Mouse (Mus musculus) forebrain, postnatal 0 days (tissue): ENCODE measurements at regions not wholly inside any gene's neighbourhood (a gene's known extent, or its start where the extent isn't known, plus 50 kb on each side); places are given as distances from the start of the nearest gene placed in this dataset.
A peak's percentile ranks its signal among the peaks of the same experiment; 100 is the strongest.

Experiments used
- ATAC-seq: fragments of 200-750 bp; cut with Nextera tagmentation; 2 replicates; pipeline ENCODE4 v1.8.0; 2017; ENCODE audit warnings: mild to moderate bottlenecking, moderate library complexity
- DNase-seq: peaks from one replicate; pipeline ENCODE4 v3.0.0-alpha.2; 2015
- H3K27ac ChIP-seq: fragments of 300-500 bp; sonication (generic); 2 replicates; pipeline ENCODE4 v1.5.1; 2014; ENCODE audit warnings: low read depth, mild to moderate bottlenecking, antibody characterized with exemption, low read length, moderate library complexity, mixed read lengths
- H3K27me3 ChIP-seq: fragments of 300-500 bp; sonication (generic); 2 replicates; pipeline ENCODE4 v1.6.1; 2014; ENCODE audit warnings: mild to moderate bottlenecking, low read length, mixed read lengths; ENCODE audit not compliant: insufficient read depth
- H3K36me3 ChIP-seq: fragments of 300-500 bp; sonication (generic); 2 replicates; pipeline ENCODE4 v1.6.1; 2014; ENCODE audit warnings: mild to moderate bottlenecking, moderate library complexity; ENCODE audit not compliant: insufficient read depth
- H3K4me1 ChIP-seq: fragments of 300-500 bp; sonication (generic); 2 replicates; pipeline ENCODE4 v1.6.1; 2014; ENCODE audit warnings: antibody characterized with exemption; ENCODE audit not compliant: insufficient read depth
- H3K4me2 ChIP-seq: fragments of 300-500 bp; sonication (generic); 2 replicates; pipeline ENCODE4 v1.6.1; 2014; ENCODE audit warnings: low read depth, mild to moderate bottlenecking, moderate library complexity
- H3K4me3 ChIP-seq: fragments of 300-500 bp; sonication (generic); 2 replicates; pipeline ENCODE4 v1.5.1; 2014; ENCODE audit warnings: low read depth, low read length, mixed read lengths
- H3K9ac ChIP-seq: fragments of 300-500 bp; sonication (generic); 2 replicates; pipeline ENCODE4 v1.6.1; 2014; ENCODE audit warnings: mild to moderate bottlenecking
- H3K9me3 ChIP-seq: fragments of 300-500 bp; sonication (generic); 2 replicates; pipeline ENCODE4 v1.6.1; 2016; ENCODE audit warnings: low read length
- CTCF ChIP-seq: sonication (generic); IDR thresholded peaks from 2 replicates; pipeline ENCODE4 v1.5.1; 2016; ENCODE audit warnings: antibody characterized with exemption, control low read depth, low read depth
- WGBS: fragments of 180-500 bp; shearing (Covaris S2); extraction: QIAGEN DNeasy Blood & Tissue Kit; methylation state at CpG from one replicate; pipeline ENCODE4 v1.1.7; 2014; 5-methylcytosine and 5-hydroxymethylcytosine counted together

- ATAC-seq (peak; percentile 95), DNase-seq (no peak)
- Histone ChIP-seq H3K9ac (no peak overlapping the region), H3K27ac (no peak overlapping the region), H3K4me2 (no peak overlapping the region), H3K4me3 (no peak overlapping the region), H3K36me3 (no peaks in the 10 kb centered on the region), H3K9me3 (no peaks in the 10 kb centered on the region), H3K4me1 (no peaks in the 10 kb centered on the region), H3K27me3 (no peaks in the 10 kb centered on the region)
- TF ChIP-seq CTCF: no peak
- WGBS: 48% methylated on average over 3 of the region's 3 CpGs
These were observed 290.5 kb upstream of the Sema6d start for GRCm38 (mm10) chr2:123799226-123799786.

GRCm38 (mm10) chr2:123805646-123806045, 284.1 kb upstream of the Sema6d start:
- Histone ChIP-seq H3K27me3 (no peaks in the 10 kb centered on the region), H3K36me3 (no peaks in the 10 kb centered on the region), H3K9me3 (no peaks in the 10 kb centered on the region), H3K4me2 (no peak overlapping the region), H3K4me3 (no peak overlapping the region), H3K27ac (no peak overlapping the region), H3K9ac (no peak overlapping the region), H3K4me1 (no peaks in the 10 kb centered on the region)
- ATAC-seq: peak; percentile 45; the same call in 1 of the 2 replicates
- peak; percentile 35 for DNase-seq
- WGBS: 21% methylated on average over 2 of the region's 2 CpGs
- TF ChIP-seq CTCF: no peak

GRCm38 (mm10) chr2:123806370-123806769, 283.4 kb upstream of the Sema6d start:
- no peak for TF ChIP-seq CTCF
- Histone ChIP-seq H3K9ac (no peak overlapping the region), H3K4me2 (no peak overlapping the region), H3K4me3 (no peak overlapping the region), H3K9me3 (no peaks in the 10 kb centered on the region), H3K4me1 (no peaks in the 10 kb centered on the region), H3K27me3 (no peaks in the 10 kb centered on the region), H3K27ac (no peak overlapping the region), H3K36me3 (no peaks in the 10 kb centered on the region)
- peak; percentile 47; the same call in 1 of the 2 replicates for ATAC-seq
- DNase-seq: no peak
- 47% methylated on average over 2 of the region's 2 CpGs for WGBS

- Histone ChIP-seq H3K27me3 (no peaks in the 10 kb centered on the region), H3K4me1 (0 out of 2 replicates have a peak, but pooled peaks cover 6% of the 10 kb centered on the region), H3K27ac (peak overlapping the region; percentile 57; the same call in 1 of the 2 replicates), H3K9me3 (no peaks in the 10 kb centered on the region), H3K9ac (no peak overlapping the region), H3K4me3 (no peak overlapping the region), H3K36me3 (no peaks in the 10 kb centered on the region), H3K4me2 (peak overlapping the region; percentile 14; the same call in 1 of the 2 replicates)
- peak; percentile 63 for DNase-seq
- ATAC-seq: peak; percentile 94
- TF ChIP-seq CTCF: no peak
- 11% methylated on average over 15 of the region's 15 CpGs for WGBS
These were observed 276.4 kb upstream of the Sema6d start for GRCm38 (mm10) chr2:123813182-123813949.

GRCm38 (mm10) chr2:123813950-123814337, 275.8 kb upstream of the Sema6d start:
- no peak for TF ChIP-seq CTCF
- H3K4me1 ChIP-seq: 0 out of 2 replicates have a peak, but pooled peaks cover 6% of the 10 kb centered on the region
- no peak for DNase-seq
- no peaks in the 10 kb centered on the region for H3K9me3 ChIP-seq
- peak; percentile 54 for ATAC-seq
- WGBS: 12% methylated on average over 3 of the region's 3 CpGs
- no peaks in the 10 kb centered on the region for H3K36me3 ChIP-seq
- H3K27ac ChIP-seq: peak overlapping the region; percentile 57; the same call in 1 of the 2 replicates
- H3K27me3 ChIP-seq: no peaks in the 10 kb centered on the region
- peak overlapping the region; percentile 14; the same call in 1 of the 2 replicates for H3K4me2 ChIP-seq
- no peak overlapping the region for H3K9ac ChIP-seq
- H3K4me3 ChIP-seq: no peak overlapping the region

GRCm38 (mm10) chr2:123816627-123817026, 273.1 kb upstream of the Sema6d start:
- Histone ChIP-seq H3K9me3 (no peaks in the 10 kb centered on the region), H3K4me1 (0 out of 2 replicates have a peak, but pooled peaks cover 6% of the 10 kb centered on the region), H3K4me3 (no peak overlapping the region), H3K27ac (no peak overlapping the region), H3K36me3 (no peaks in the 10 kb centered on the region), H3K9ac (no peak overlapping the region), H3K4me2 (no peak overlapping the region), H3K27me3 (no peaks in the 10 kb centered on the region)
- WGBS: 45% methylated on average over 2 of the region's 2 CpGs
- ATAC-seq (no peak), DNase-seq (no peak)
- no peak for TF ChIP-seq CTCF

GRCm38 (mm10) chr2:123833540-123834136, 256.1 kb upstream of the Sema6d start:
- Histone ChIP-seq H3K27me3 (no peaks in the 10 kb centered on the region), H3K27ac (no peak overlapping the region), H3K4me2 (no peak overlapping the region), H3K4me1 (no peaks in the 10 kb centered on the region), H3K36me3 (no peaks in the 10 kb centered on the region), H3K9ac (no peak overlapping the region), H3K4me3 (no peak overlapping the region), H3K9me3 (no peaks in the 10 kb centered on the region)
- no peak for DNase-seq
- TF ChIP-seq CTCF: no peak
- peak; percentile 42; the same call in 1 of the 2 replicates for ATAC-seq
- 13% methylated on average over 1 of the region's 1 CpGs for WGBS
